Mouse (Mus musculus) myocyte (in vitro differentiated cells): ENCODE data around the gene Wasf3. TPM values are rescaled to one million over a fixed set of nuclear protein-coding genes. Genes with fewer than 3 reads are reported as not detected.
A peak's percentile ranks its signal among the peaks of the same experiment; 100 is the strongest.

Experiments used
- H3K27me3 ChIP-seq: one replicate; pipeline ENCODE4 v1.6.1; 2011; ENCODE audit not compliant: control insufficient read depth, insufficient read depth, insufficient read length
- H3K36me3 ChIP-seq: one replicate; pipeline ENCODE4 v1.6.1; 2011; ENCODE audit not compliant: control insufficient read depth, insufficient read depth
- H3K4me2 ChIP-seq: one replicate; pipeline ENCODE4 v1.6.1; 2011; ENCODE audit warnings: low read depth, control low read depth
- H3K4me3 ChIP-seq: one replicate; pipeline ENCODE4 v1.5.1; 2011; ENCODE audit warnings: mild to moderate bottlenecking, control low read depth, moderate library complexity
- H3K79me2 ChIP-seq: one replicate; pipeline ENCODE4 v1.6.1; 2011; ENCODE audit not compliant: control insufficient read depth, insufficient read depth
- H3ac ChIP-seq: one replicate; pipeline ENCODE4 v1.6.1; 2011; ENCODE audit not compliant: control insufficient read depth, insufficient read length
- CEBPB ChIP-seq: IDR thresholded peaks from 2 replicates; pipeline ENCODE4 v1.6.1; 2011; ENCODE audit warnings: mild to moderate bottlenecking, moderate library complexity; ENCODE audit not compliant: poor library complexity, insufficient read depth, severe bottlenecking
- E2F4 ChIP-seq: IDR thresholded peaks from one replicate; pipeline ENCODE4 v1.6.1; 2011; ENCODE audit warnings: mild to moderate bottlenecking, control low read depth, moderate library complexity; ENCODE audit not compliant: insufficient read depth
- MAX ChIP-seq: IDR thresholded peaks from one replicate; pipeline ENCODE4 v1.6.1; 2011; ENCODE audit warnings: low read depth, mild to moderate bottlenecking, control low read depth
- MYOD1 ChIP-seq, 3 experiments: IDR thresholded peaks; one replicate each; pipeline ENCODE4 v1.6.1; 2011; ENCODE audit warnings: control low read depth in 2 of 3, low read depth in 2 of 3, mild to moderate bottlenecking in 2 of 3, moderate library complexity in 1 of 3; ENCODE audit not compliant: insufficient read length in 2 of 3, control insufficient read depth in 1 of 3
- MYOG ChIP-seq, 3 experiments: IDR thresholded peaks; one replicate each; pipeline ENCODE4 v1.6.1; 2011; ENCODE audit warnings: control low read depth in 2 of 3, low read depth in 2 of 3, mild to moderate bottlenecking in 2 of 3; ENCODE audit not compliant: insufficient read length in 2 of 3, control insufficient read depth in 1 of 3, insufficient read depth in 1 of 3
- POLR2A ChIP-seq: IDR thresholded peaks from one replicate; pipeline ENCODE4 v1.6.1; 2011; ENCODE audit warnings: low read depth, mild to moderate bottlenecking, control low read depth, moderate library complexity; ENCODE audit not compliant: insufficient read length
- POLR2AphosphoS2 ChIP-seq: IDR thresholded peaks from one replicate; pipeline ENCODE4 v1.6.1; 2011; ENCODE audit warnings: low read depth, control low read depth; ENCODE audit not compliant: insufficient read length
- REST ChIP-seq: IDR thresholded peaks from one replicate; pipeline ENCODE4 v1.6.1; 2011; ENCODE audit warnings: mild to moderate bottlenecking, control low read depth, moderate library complexity; ENCODE audit not compliant: insufficient read depth, insufficient read length
- SRF ChIP-seq: IDR thresholded peaks from one replicate; pipeline ENCODE4 v1.6.1; 2011; ENCODE audit warnings: low read depth; ENCODE audit not compliant: control insufficient read depth, insufficient read length
- TCF12 ChIP-seq: IDR thresholded peaks from one replicate; pipeline ENCODE4 v1.6.1; 2011; ENCODE audit warnings: mild to moderate bottlenecking, control low read depth; ENCODE audit not compliant: poor library complexity, insufficient read depth, severe bottlenecking
- TCF3 ChIP-seq: IDR thresholded peaks from one replicate; pipeline ENCODE4 v1.6.1; 2011; ENCODE audit warnings: low read depth, control low read depth; ENCODE audit not compliant: insufficient read length
- USF1 ChIP-seq: IDR thresholded peaks from one replicate; pipeline ENCODE4 v1.6.1; 2011; ENCODE audit warnings: low read depth, mild to moderate bottlenecking, control low read depth, moderate library complexity
- polyA plus RNA-seq: library from polyadenylated mRNA; unstranded; fragments of >200 nt; fragmentation: generic; extraction: Trizol; gene quantifications from one replicate; pipeline ENCODE4 v1.2.1, GENCODE M21; 2012; ENCODE audit warnings: missing spikeins

Wasf3 gene
- polyA plus RNA-seq, 1 experiment, result not detected

GRCm38 (mm10) chr5:146407791-146408190 is 23.0 kb downstream of the Wasf3 start:
- Histone ChIP-seq H3K79me2 (no peaks in the 10 kb centered on the region), H3K4me2 (no peak overlapping the region), H3K4me3 (no peak overlapping the region), H3ac (no peak overlapping the region), H3K36me3 (no peaks in the 10 kb centered on the region), H3K27me3 (no peaks in the 10 kb centered on the region)
- TF ChIP-seq POLR2AphosphoS2, result no peak

GRCm38 (mm10) chr5:146408604-146409003 is 23.8 kb downstream of the Wasf3 start:
- H3K4me2 ChIP-seq, result no peak overlapping the region
- no peaks in the 10 kb centered on the region for H3K79me2 ChIP-seq
- TF ChIP-seq REST (no peak), SRF (no peak)
- H3K4me3 ChIP-seq, result no peak overlapping the region
- no peaks in the 10 kb centered on the region for H3K36me3 ChIP-seq
- no peaks in the 10 kb centered on the region for H3K27me3 ChIP-seq
- no peak overlapping the region for H3ac ChIP-seq

- Histone ChIP-seq H3K27me3 (peaks cover 5% of the 10 kb centered on the region), H3K4me3 (no peak overlapping the region), H3ac (no peak overlapping the region), H3K36me3 (no peaks in the 10 kb centered on the region), H3K4me2 (peak overlapping the region; percentile 24), H3K79me2 (no peaks in the 10 kb centered on the region)
- TF ChIP-seq USF1, result no peak
- TF ChIP-seq E2F4, result no peak
- TF ChIP-seq CEBPB, result no peak
- no peak for TF ChIP-seq POLR2A
- TF ChIP-seq POLR2AphosphoS2, result no peak
- TF ChIP-seq SRF, result no peak
- no peak for TF ChIP-seq MAX
- no peak for TF ChIP-seq REST
- TF ChIP-seq TCF12, result no peak
- TF ChIP-seq MYOG (IDR thresholded peaks at IDR 0.05; ENCODE audit: control insufficient read depth in 1 of 3, insufficient read depth in 1 of 3, insufficient read length in 2 of 3, low read depth in 2 of 3), result no peak
- no peak for TF ChIP-seq TCF3
- no peak for TF ChIP-seq MYOD1 (IDR thresholded peaks at IDR 0.05; ENCODE audit: control insufficient read depth in 1 of 3, insufficient read length in 2 of 3, low read depth in 2 of 3)
Observed at GRCm38 (mm10) chr5:146410821-146411220, 26.0 kb downstream of the Wasf3 start.

GRCm38 (mm10) chr5:146412743-146413430 is 28.1 kb downstream of the Wasf3 start:
- no peak overlapping the region for H3ac ChIP-seq
- H3K4me3 ChIP-seq, result no peak overlapping the region
- H3K4me2 ChIP-seq, result no peak overlapping the region
- peaks cover 5% of the 10 kb centered on the region for H3K27me3 ChIP-seq
- TF ChIP-seq REST (no peak), E2F4 (no peak), SRF (no peak), CEBPB (no peak), USF1 (no peak), MYOD1 (IDR thresholded peaks at IDR 0.05; ENCODE audit: control insufficient read depth in 1 of 3, insufficient read length in 2 of 3, low read depth in 2 of 3) (no peak), TCF3 (no peak), TCF12 (no peak), POLR2A (no peak), MAX (no peak), POLR2AphosphoS2 (no peak), MYOG (IDR thresholded peaks at IDR 0.05; ENCODE audit: control insufficient read depth in 1 of 3, insufficient read depth in 1 of 3, insufficient read length in 2 of 3, low read depth in 2 of 3) (no peak)
- no peaks in the 10 kb centered on the region for H3K79me2 ChIP-seq
- H3K36me3 ChIP-seq, result no peaks in the 10 kb centered on the region

- H3K36me3 ChIP-seq, result no peaks in the 10 kb centered on the region
- H3ac ChIP-seq, result no peak overlapping the region
- H3K4me3 ChIP-seq, result no peak overlapping the region
- H3K4me2 ChIP-seq, result no peak overlapping the region
- TF ChIP-seq POLR2A (no peak), MYOD1 (IDR thresholded peaks at IDR 0.05; ENCODE audit: control insufficient read depth in 1 of 3, insufficient read length in 2 of 3, low read depth in 2 of 3) (no peak), MYOG (IDR thresholded peaks at IDR 0.05; ENCODE audit: control insufficient read depth in 1 of 3, insufficient read depth in 1 of 3, insufficient read length in 2 of 3, low read depth in 2 of 3) (no peak), CEBPB (no peak), TCF12 (no peak), MAX (no peak), REST (no peak), SRF (no peak), USF1 (no peak), POLR2AphosphoS2 (no peak), E2F4 (no peak), TCF3 (no peak)
- H3K27me3 ChIP-seq, result peaks cover 5% of the 10 kb centered on the region
- no peaks in the 10 kb centered on the region for H3K79me2 ChIP-seq
Observed at GRCm38 (mm10) chr5:146414611-146415010, 29.8 kb downstream of the Wasf3 start.
